Mouse (Mus musculus) midbrain, embryonic 14.5 days (tissue): ENCODE data around the gene Tpk1. TPM values are rescaled to one million over a fixed set of nuclear protein-coding genes. Genes with fewer than 3 reads are reported as not detected.

Experiments used
- ATAC-seq: fragments of 200-750 bp; cut with Nextera tagmentation; 2 replicates; pipeline ENCODE4 v1.8.0; 2017; ENCODE audit warnings: moderate number of reproducible peaks, moderate library complexity; ENCODE audit not compliant: low FRiP score, low TSS enrichment
- DNase-seq: peaks from one replicate; pipeline ENCODE4 v3.0.0-alpha.2; 2015
- H3K27ac ChIP-seq: fragments of 300-500 bp; sonication (generic); replicated peaks from 2 replicates; pipeline ENCODE4 v1.5.1; 2014; ENCODE audit warnings: mild to moderate bottlenecking, low read depth, low read length, moderate library complexity
- H3K27me3 ChIP-seq: fragments of 300-500 bp; sonication (generic); 2 replicates; pipeline ENCODE4 v1.6.1; 2014; ENCODE audit warnings: low read length, control low read depth, mixed read lengths; ENCODE audit not compliant: control insufficient read depth, insufficient read depth
- H3K36me3 ChIP-seq: fragments of 300-500 bp; sonication (generic); 2 replicates; pipeline ENCODE4 v1.6.1; 2014; ENCODE audit warnings: low read length, control low read depth; ENCODE audit not compliant: control insufficient read depth, insufficient read depth
- H3K4me1 ChIP-seq: fragments of 300-500 bp; sonication (generic); 2 replicates; pipeline ENCODE4 v1.6.1; 2014; ENCODE audit warnings: mild to moderate bottlenecking, antibody characterized with exemption, low read length, control low read depth; ENCODE audit not compliant: control insufficient read depth, insufficient read depth
- H3K4me2 ChIP-seq: fragments of 300-500 bp; sonication (generic); 2 replicates; pipeline ENCODE4 v1.6.1; 2014; ENCODE audit warnings: mild to moderate bottlenecking, low read length, moderate library complexity
- H3K4me3 ChIP-seq: fragments of 300-500 bp; sonication (generic); replicated peaks from 2 replicates; pipeline ENCODE4 v1.5.1; 2014; ENCODE audit warnings: low read depth, low read length
- H3K9ac ChIP-seq: fragments of 300-500 bp; sonication (generic); replicated peaks from 2 replicates; pipeline ENCODE4 v1.6.1; 2014; ENCODE audit warnings: mild to moderate bottlenecking, low read length, moderate library complexity
- H3K9me3 ChIP-seq: fragments of 300-500 bp; sonication (generic); 2 replicates; pipeline ENCODE4 v1.6.1; 2016; ENCODE audit warnings: low read length, control low read depth, mixed read lengths; ENCODE audit not compliant: control insufficient read depth
- WGBS: fragments of 180-500 bp; shearing (Covaris S2); extraction: QIAGEN DNeasy Blood & Tissue Kit; methylation state at CpG from one replicate; pipeline ENCODE4 v1.1.7; 2014; 5-methylcytosine and 5-hydroxymethylcytosine counted together
- polyA plus RNA-seq: library from polyadenylated mRNA; unstranded; fragments of >200 nt; fragmentation: Nextera tagmentation; extraction: Ambion mirVana; gene quantifications from 2 replicates; pipeline ENCODE4 v1.2.1, GENCODE M21; 2014

Tpk1 gene
- polyA plus RNA-seq, 1 experiment from 2014 or later, result 6.9 TPM

DNA sequence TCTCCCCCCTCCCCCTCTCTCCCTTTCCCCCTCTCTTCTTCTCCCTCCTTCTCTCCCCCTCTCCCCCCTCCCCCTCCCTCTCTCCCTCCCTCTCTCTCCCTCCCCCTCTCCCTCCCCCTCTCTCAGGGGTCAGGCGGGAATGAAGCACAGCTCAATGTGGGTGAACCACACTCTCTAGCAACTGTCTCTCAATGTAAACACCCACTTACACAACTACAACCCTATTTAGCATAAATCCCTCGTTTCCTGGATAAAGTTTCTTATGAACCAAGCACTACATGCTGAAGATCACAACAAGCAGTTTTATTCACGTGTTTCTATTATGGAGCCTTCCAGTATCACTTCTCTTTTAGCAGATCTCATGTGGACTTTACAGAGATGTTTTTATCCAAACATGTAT lies 281.8 kb downstream of the Tpk1 start:
- no peak for DNase-seq
- Histone ChIP-seq H3K9ac (no peak overlapping the region), H3K9me3 (no peaks in the 10 kb centered on the region), H3K4me3 (no peak overlapping the region), H3K4me2 (no peak overlapping the region), H3K27me3 (no peaks in the 10 kb centered on the region), H3K27ac (no peak overlapping the region), H3K4me1 (no peaks in the 10 kb centered on the region), H3K36me3 (no peaks in the 10 kb centered on the region)
- 63% methylated on average over 3 of the region's 3 CpGs for WGBS
- ATAC-seq, result no peak

DNA sequence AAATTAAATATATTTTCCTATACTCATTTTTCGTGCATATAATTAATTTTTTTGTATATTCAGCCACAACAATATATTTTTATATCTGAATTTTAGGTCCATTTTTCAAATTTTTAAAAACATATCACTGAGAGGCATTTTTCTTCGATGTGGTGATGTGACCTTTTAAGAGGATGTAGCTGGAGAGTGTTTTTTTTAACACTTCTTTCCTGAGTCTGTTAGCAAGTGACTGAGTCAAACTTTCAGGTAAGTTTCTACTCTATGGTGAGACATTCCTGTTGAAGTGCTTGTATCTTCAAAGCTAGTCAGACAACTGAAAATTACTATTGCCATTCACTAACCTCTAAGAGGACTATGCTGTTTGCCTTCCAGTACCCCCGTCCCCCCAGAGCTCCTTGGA lies 283.3 kb downstream of the Tpk1 start:
- Histone ChIP-seq H3K4me2 (no peak overlapping the region), H3K36me3 (no peaks in the 10 kb centered on the region), H3K9ac (no peak overlapping the region), H3K4me1 (no peaks in the 10 kb centered on the region), H3K4me3 (no peak overlapping the region), H3K27me3 (no peaks in the 10 kb centered on the region), H3K9me3 (no peaks in the 10 kb centered on the region), H3K27ac (no peak overlapping the region)
- ATAC-seq (no peak), DNase-seq (no peak)
- WGBS, result 88% methylated on average over 3 of the region's 3 CpGs

DNA sequence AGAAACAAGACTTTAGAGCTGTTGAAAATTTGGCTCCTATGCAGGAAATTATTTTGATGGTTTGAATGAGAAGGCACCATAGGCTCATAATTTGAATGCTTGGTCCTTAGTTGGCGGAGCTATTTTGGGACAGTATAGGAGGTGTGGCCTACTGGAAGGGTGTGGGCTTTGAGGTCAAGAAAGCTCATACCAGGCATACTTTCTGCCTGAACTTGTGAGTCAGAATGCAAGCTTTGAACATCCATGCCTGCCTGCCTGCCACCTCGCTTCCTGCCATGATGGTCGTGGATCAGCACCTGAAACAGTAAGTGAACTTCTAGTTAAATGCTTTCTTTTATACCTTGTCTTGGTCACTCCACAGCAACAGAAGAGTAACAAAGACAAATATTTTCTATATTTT lies 283.8 kb downstream of the Tpk1 start:
- WGBS, result 90% methylated on average over 3 of the region's 3 CpGs
- no peak for DNase-seq
- H3K4me3 ChIP-seq, result no peak overlapping the region
- H3K4me2 ChIP-seq, result no peak overlapping the region
- H3K9me3 ChIP-seq, result no peaks in the 10 kb centered on the region
- H3K4me1 ChIP-seq, result no peaks in the 10 kb centered on the region
- H3K27me3 ChIP-seq, result no peaks in the 10 kb centered on the region
- no peak overlapping the region for H3K27ac ChIP-seq
- no peak for ATAC-seq
- no peak overlapping the region for H3K9ac ChIP-seq
- no peaks in the 10 kb centered on the region for H3K36me3 ChIP-seq

DNA sequence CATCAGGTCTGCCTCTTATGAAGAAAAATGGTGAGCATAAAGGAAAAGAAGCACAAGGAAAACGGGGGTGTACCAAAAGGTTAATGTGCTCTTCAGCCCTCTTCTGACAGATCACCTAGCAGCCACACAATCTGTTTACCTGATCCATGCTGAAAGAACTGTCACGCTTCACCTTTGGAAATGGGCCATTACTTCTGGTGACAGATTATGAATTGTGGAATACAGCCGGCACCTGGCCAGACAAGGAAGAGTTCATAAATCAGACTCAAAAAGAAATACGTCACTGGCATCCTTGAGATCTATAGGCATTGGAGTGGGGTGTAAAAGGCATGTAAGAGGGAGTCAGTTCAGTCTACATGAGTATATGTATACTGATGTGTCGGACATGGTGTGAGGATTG lies 292.9 kb downstream of the Tpk1 start:
- no peak overlapping the region for H3K27ac ChIP-seq
- no peak overlapping the region for H3K4me2 ChIP-seq
- no peak overlapping the region for H3K9ac ChIP-seq
- H3K36me3 ChIP-seq, result no peaks in the 10 kb centered on the region
- 93% methylated on average over 5 of the region's 5 CpGs for WGBS
- H3K4me3 ChIP-seq, result no peak overlapping the region
- H3K9me3 ChIP-seq, result no peaks in the 10 kb centered on the region
- no peaks in the 10 kb centered on the region for H3K4me1 ChIP-seq
- DNase-seq, result no peak
- no peak for ATAC-seq
- H3K27me3 ChIP-seq, result no peaks in the 10 kb centered on the region

DNA sequence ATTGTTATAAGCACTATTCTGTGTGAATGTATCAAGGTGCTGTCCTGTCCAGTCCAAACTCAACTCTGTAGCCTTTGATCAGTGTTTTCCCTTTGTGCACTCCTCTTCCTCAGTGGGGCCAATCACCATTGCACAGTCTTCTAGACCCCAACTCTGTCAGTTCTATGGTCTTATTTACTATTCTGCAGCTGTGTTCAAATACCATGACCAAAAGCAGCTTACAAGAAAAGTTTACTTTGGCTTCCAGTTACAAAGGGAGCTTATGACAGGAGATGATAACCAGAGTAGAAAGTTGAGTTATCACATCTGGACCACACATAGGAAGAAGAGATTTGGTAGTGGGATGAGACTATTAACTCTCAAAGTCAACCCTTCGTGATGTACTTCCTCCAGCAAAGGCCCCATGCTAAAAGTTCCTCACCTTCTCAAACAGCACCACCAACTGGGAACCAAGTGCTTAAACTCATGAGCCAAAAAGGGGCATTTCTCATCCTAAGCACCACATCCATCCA lies 298.6 kb downstream of the Tpk1 start:
- H3K27me3 ChIP-seq, result no peaks in the 10 kb centered on the region
- H3K9me3 ChIP-seq, result no peaks in the 10 kb centered on the region
- H3K9ac ChIP-seq, result no peak overlapping the region
- no peak overlapping the region for H3K4me2 ChIP-seq
- ATAC-seq, result no peak
- DNase-seq, result no peak
- no peaks in the 10 kb centered on the region for H3K4me1 ChIP-seq
- H3K36me3 ChIP-seq, result no peaks in the 10 kb centered on the region
- no peak overlapping the region for H3K27ac ChIP-seq
- WGBS, result 81% methylated on average over 1 of the region's 1 CpGs
- no peak overlapping the region for H3K4me3 ChIP-seq

DNA sequence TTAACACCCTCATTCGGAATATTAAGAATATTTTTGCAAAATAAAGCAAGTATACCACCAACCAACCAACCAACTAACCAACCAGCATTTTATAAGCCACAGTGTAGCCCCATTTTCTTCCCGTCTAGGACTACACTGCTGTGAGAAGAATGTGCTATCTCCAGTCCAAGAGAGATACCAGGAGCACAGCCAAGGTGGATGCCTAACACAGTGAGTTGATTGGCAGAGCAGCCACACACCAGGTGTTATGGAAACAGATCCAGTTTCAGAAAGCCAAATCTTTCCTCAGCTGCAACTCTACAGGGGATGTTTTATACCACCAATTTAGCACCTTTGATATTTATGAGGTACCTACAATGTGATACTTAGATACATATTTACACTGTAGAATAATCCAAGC lies 299.1 kb downstream of the Tpk1 start:
- ATAC-seq (no peak), DNase-seq (no peak)
- no peaks in the 10 kb centered on the region for H3K36me3 ChIP-seq
- H3K27me3 ChIP-seq, result no peaks in the 10 kb centered on the region
- H3K4me2 ChIP-seq, result no peak overlapping the region
- H3K9me3 ChIP-seq, result no peaks in the 10 kb centered on the region
- no peak overlapping the region for H3K9ac ChIP-seq
- no peak overlapping the region for H3K4me3 ChIP-seq
- no peaks in the 10 kb centered on the region for H3K4me1 ChIP-seq
- no peak overlapping the region for H3K27ac ChIP-seq
- WGBS, result 79% methylated on average over 2 of the region's 2 CpGs

DNA sequence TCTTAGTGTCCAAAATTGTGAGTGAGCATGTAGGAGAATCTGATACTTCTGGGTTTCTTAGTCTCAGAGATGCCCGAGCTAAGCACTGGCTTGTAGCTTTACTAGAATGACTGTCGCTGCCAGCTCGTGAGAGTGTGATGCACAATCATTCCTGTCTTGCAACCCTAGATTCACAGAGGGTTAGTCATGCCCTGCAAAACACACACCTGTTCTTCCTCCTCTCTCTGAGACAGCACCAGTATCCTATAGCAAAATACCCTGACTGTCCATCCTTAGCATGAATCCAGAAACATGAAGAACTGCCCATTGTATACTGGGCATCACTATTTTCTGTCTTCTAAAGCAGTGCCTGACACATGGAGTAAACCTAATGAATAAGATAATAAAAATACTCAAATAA lies 302.2 kb downstream of the Tpk1 start:
- DNase-seq (no peak), ATAC-seq (no peak)
- 91% methylated on average over 3 of the region's 3 CpGs for WGBS
- no peak overlapping the region for H3K9ac ChIP-seq
- no peaks in the 10 kb centered on the region for H3K9me3 ChIP-seq
- no peak overlapping the region for H3K4me2 ChIP-seq
- no peaks in the 10 kb centered on the region for H3K36me3 ChIP-seq
- H3K27ac ChIP-seq, result no peak overlapping the region
- H3K4me1 ChIP-seq, result 0 out of 2 replicates have a peak, but pooled peaks cover 4% of the 10 kb centered on the region
- no peak overlapping the region for H3K4me3 ChIP-seq
- H3K27me3 ChIP-seq, result no peaks in the 10 kb centered on the region

DNA sequence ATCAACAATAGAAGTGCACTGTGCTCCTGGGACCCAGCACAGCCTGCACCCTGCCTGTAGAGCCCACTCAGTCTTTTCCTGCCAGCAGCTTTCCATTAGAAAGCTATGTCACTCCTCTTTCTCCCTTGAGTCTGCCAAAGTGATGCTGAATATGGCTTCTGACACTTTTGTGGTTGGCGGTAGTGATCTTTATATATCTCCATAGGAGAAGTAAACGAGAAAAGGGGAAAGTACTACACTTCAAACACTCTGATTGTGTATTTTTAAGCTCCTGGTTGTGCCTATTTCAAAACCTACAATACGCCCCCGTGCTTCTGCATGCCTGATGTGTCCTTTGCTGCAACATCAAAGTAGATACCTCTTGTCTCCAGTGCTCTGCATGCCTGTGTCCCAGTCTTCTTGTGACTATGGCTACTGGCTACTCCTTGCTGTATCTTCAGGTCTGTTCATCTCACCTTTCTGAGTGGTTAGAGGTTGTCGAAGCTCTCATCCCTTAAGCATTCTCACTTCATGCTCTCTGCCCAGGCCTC lies 302.7 kb downstream of the Tpk1 start:
- Histone ChIP-seq H3K9ac (no peak overlapping the region), H3K4me1 (0 out of 2 replicates have a peak, but pooled peaks cover 4% of the 10 kb centered on the region), H3K27ac (no peak overlapping the region), H3K9me3 (no peaks in the 10 kb centered on the region), H3K27me3 (no peaks in the 10 kb centered on the region), H3K36me3 (no peaks in the 10 kb centered on the region), H3K4me3 (no peak overlapping the region), H3K4me2 (no peak overlapping the region)
- DNase-seq, result no peak
- no peak for ATAC-seq
- 93% methylated on average over 5 of the region's 5 CpGs for WGBS

DNA sequence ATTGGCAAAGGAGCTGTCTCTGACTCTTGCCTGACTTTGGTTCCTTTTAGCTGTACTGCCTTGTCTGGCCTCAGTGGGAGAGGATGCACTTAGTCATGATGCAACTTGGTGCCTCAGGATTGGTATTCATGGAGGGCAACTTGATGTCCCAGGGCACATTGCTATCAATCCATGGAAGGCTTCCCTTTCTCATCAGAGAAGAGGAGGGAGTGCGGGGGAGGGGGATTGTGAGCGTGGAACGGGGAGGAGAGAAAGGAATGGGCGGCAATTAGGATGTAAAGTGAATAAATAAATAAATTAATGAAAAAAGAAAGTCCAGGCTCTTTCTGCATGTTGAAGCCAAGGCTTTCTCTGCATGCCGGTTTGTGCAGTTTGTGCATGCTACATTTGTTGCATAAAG lies 304.8 kb downstream of the Tpk1 start:
- ATAC-seq, result no peak
- WGBS, result 45% methylated on average over 5 of the region's 5 CpGs
- no peak overlapping the region for H3K9ac ChIP-seq

More for the DNA sequence above, 304.8 kb downstream of the Tpk1 start:
- 0 out of 2 replicates have a peak, but pooled peaks cover 4% of the 10 kb centered on the region for H3K4me1 ChIP-seq
- H3K9me3 ChIP-seq, result no peaks in the 10 kb centered on the region
- no peaks in the 10 kb centered on the region for H3K27me3 ChIP-seq
- no peak overlapping the region for H3K4me3 ChIP-seq
- no peak overlapping the region for H3K27ac ChIP-seq
- no peaks in the 10 kb centered on the region for H3K36me3 ChIP-seq
- no peak overlapping the region for H3K4me2 ChIP-seq
- no peak for DNase-seq
